Mouse (Mus musculus) embryonic facial prominence, embryonic 10.5 days (tissue): ENCODE measurements at regions not wholly inside any gene's neighbourhood (a gene's known extent, or its start where the extent isn't known, plus 50 kb on each side); places are given as distances from the start of the nearest gene placed in this dataset.

Experiments
- DNase-seq: peaks from one replicate; pipeline ENCODE4 v3.0.0-alpha.2; 2017; ENCODE audit warnings: low spot score
- H3K27ac ChIP-seq: fragments of 300-500 bp; sonication (generic); replicated peaks from 2 replicates; pipeline ENCODE4 v1.5.1; 2016; ENCODE audit warnings: mild to moderate bottlenecking
- H3K27me3 ChIP-seq: fragments of 300-500 bp; sonication (generic); replicated peaks from 2 replicates; pipeline ENCODE4 v1.6.1; 2016; ENCODE audit warnings: low read depth, mild to moderate bottlenecking; ENCODE audit not compliant: poor library complexity, severe bottlenecking
- H3K36me3 ChIP-seq: fragments of 300-500 bp; sonication (generic); replicated peaks from 2 replicates; pipeline ENCODE4 v1.6.1; 2016; ENCODE audit warnings: mild to moderate bottlenecking, moderate library complexity
- H3K4me1 ChIP-seq: fragments of 300-500 bp; sonication (generic); 2 replicates; pipeline ENCODE4 v1.6.1; 2016
- H3K4me3 ChIP-seq: fragments of 300-500 bp; sonication (generic); 2 replicates; pipeline ENCODE4 v1.5.1; 2016; ENCODE audit warnings: mild to moderate bottlenecking, moderate library complexity
- H3K9me3 ChIP-seq: fragments of 300-500 bp; sonication (generic); 2 replicates; pipeline ENCODE4 v1.6.1; 2016; ENCODE audit warnings: mild to moderate bottlenecking
- WGBS: fragments of 180-500 bp; shearing (Covaris S2); methylation state at CpG from one replicate; pipeline ENCODE4 v1.1.7; 2016; 5-methylcytosine and 5-hydroxymethylcytosine counted together

- H3K27ac ChIP-seq, result no peak overlapping the region
- peaks cover 8% of the 10 kb centered on the region for H3K4me1 ChIP-seq
- H3K27me3 ChIP-seq, result no peaks in the 10 kb centered on the region
- WGBS, result 87% methylated on average over 4 of the region's 4 CpGs
- H3K4me3 ChIP-seq, result no peak overlapping the region
- DNase-seq, result no peak
- H3K9me3 ChIP-seq, result no peaks in the 10 kb centered on the region
- H3K36me3 ChIP-seq, result no peaks in the 10 kb centered on the region
These were observed 58.2 kb upstream of the Dock1 start for GRCm38 (mm10) chr7:134612175-134612633.

- no peaks in the 10 kb centered on the region for H3K9me3 ChIP-seq
- no peak overlapping the region for H3K27ac ChIP-seq
- no peaks in the 10 kb centered on the region for H3K27me3 ChIP-seq
- WGBS, result 57% methylated on average over 2 of the region's 2 CpGs
- no peak overlapping the region for H3K4me3 ChIP-seq
- no peaks in the 10 kb centered on the region for H3K36me3 ChIP-seq
- no peak for DNase-seq
- H3K4me1 ChIP-seq, result no peaks in the 10 kb centered on the region
These were observed 51.1 kb upstream of the Dock1 start for GRCm38 (mm10) chr7:134619220-134619975.

- no peak for DNase-seq
- no peak overlapping the region for H3K27ac ChIP-seq
- H3K4me3 ChIP-seq, result no peak overlapping the region
- no peaks in the 10 kb centered on the region for H3K9me3 ChIP-seq
- 82% methylated on average over 5 of the region's 5 CpGs for WGBS
- H3K36me3 ChIP-seq, result no peaks in the 10 kb centered on the region
- no peaks in the 10 kb centered on the region for H3K27me3 ChIP-seq
- H3K4me1 ChIP-seq, result no peaks in the 10 kb centered on the region
These were observed 50.4 kb upstream of the Dock1 start for GRCm38 (mm10) chr7:134620006-134620405.
